Mouse (Mus musculus) liver, adult 2 months (tissue): Measurements from ENCODE around the gene Tgfbr2.

Experiments
- CTCF ChIP-seq: fragments of 200-500 bp; IDR thresholded peaks from 2 replicates; pipeline ENCODE4 v1.5.1; 2011; ENCODE audit warnings: low read depth, low read length, control low read depth
- POLR2A ChIP-seq: fragments of 200-500 bp; IDR thresholded peaks from 2 replicates; pipeline ENCODE4 v1.6.1; 2011; ENCODE audit warnings: low read length, control low read depth; ENCODE audit not compliant: insufficient read depth; ENCODE audit errors: extremely low read depth

- TF ChIP-seq POLR2A: no peak
- no peak for TF ChIP-seq CTCF
Observed at GRCm38 (mm10) chr9:116091101-116091841, 83.9 kb downstream of the Tgfbr2 start.
